Mouse (Mus musculus) MEL (cell line): ENCODE results near the gene Gm20388. TPM values are rescaled to one million over a fixed set of nuclear protein-coding genes. Genes with fewer than 3 reads are reported as not detected.

Experiments used
- DNase-seq: peaks from one replicate; pipeline ENCODE4 v3.0.0; 2011; ENCODE audit warnings: low read depth, low spot score
- H3K27ac ChIP-seq: 2 replicates; pipeline ENCODE4 v1.5.1; 2012; ENCODE audit warnings: low read depth, mild to moderate bottlenecking, control low read depth, low read length, moderate library complexity; ENCODE audit not compliant: control insufficient read depth
- H3K27me3 ChIP-seq, 2 experiments: fragments of 150-350 bp in 1 of 2; sonication (generic) in 1 of 2; 2 replicates each; pipeline ENCODE4 v1.6.1; 2012; ENCODE audit warnings: low read length in 2 of 2, mild to moderate bottlenecking in 2 of 2, improper control_type of control experiment in 1 of 2, moderate library complexity in 1 of 2; ENCODE audit not compliant: insufficient read depth in 2 of 2, control insufficient read depth in 1 of 2
- H3K36me3 ChIP-seq, 2 experiments: 2 replicates each; pipeline ENCODE4 v1.6.1; 2012 to 2014; ENCODE audit warnings: low read length in 2 of 2, improper control_type of control experiment in 1 of 2, inconsistent platforms in 1 of 2, mild to moderate bottlenecking in 1 of 2; ENCODE audit not compliant: insufficient read depth in 2 of 2, control insufficient read depth in 1 of 2
- H3K4me1 ChIP-seq, 2 experiments: fragments of 150-350 bp in 1 of 2; sonication (generic) in 1 of 2; 2 replicates each; pipeline ENCODE4 v1.6.1; 2012; ENCODE audit warnings: low read length in 2 of 2, improper control_type of control experiment in 1 of 2, mild to moderate bottlenecking in 1 of 2; ENCODE audit not compliant: insufficient read depth in 2 of 2, control insufficient read depth in 1 of 2
- H3K4me3 ChIP-seq, 2 experiments: fragments of 150-350 bp in 1 of 2; sonication (generic) in 1 of 2; 2 replicates each; pipeline ENCODE4 v1.5.1; 2012; ENCODE audit warnings: low read depth in 2 of 2, low read length in 2 of 2, mild to moderate bottlenecking in 2 of 2, moderate library complexity in 2 of 2, control low read depth in 1 of 2, improper control_type of control experiment in 1 of 2; ENCODE audit not compliant: control insufficient read depth in 1 of 2, insufficient read depth in 1 of 2
- H3K79me2 ChIP-seq: 2 replicates; pipeline ENCODE4 v1.6.1; 2012; ENCODE audit warnings: mild to moderate bottlenecking, low read length, moderate library complexity; ENCODE audit not compliant: control insufficient read depth, poor library complexity, insufficient read depth
- H3K9ac ChIP-seq: 2 replicates; pipeline ENCODE4 v1.6.1; 2012; ENCODE audit warnings: low read depth, mild to moderate bottlenecking, control low read depth, low read length, moderate library complexity; ENCODE audit not compliant: control insufficient read depth, poor library complexity, severe bottlenecking
- H3K9me3 ChIP-seq: fragments of 150-350 bp; sonication (generic); replicated peaks from 2 replicates; pipeline ENCODE4 v1.6.1; 2012; ENCODE audit warnings: mild to moderate bottlenecking, low read length, improper control_type of control experiment, moderate library complexity; ENCODE audit not compliant: insufficient read depth
- CHD2 ChIP-seq: IDR thresholded peaks from 2 replicates; pipeline ENCODE4 v1.6.1; 2011; ENCODE audit warnings: low read length, improper control_type of control experiment
- CTCF ChIP-seq, 3 experiments: IDR thresholded peaks in 2 of 3; conservative IDR thresholded peaks in 1 of 3; 2 replicates each; pipeline ENCODE4 v1.5.1; 2011 to 2012; ENCODE audit warnings: low read length in 3 of 3, low read depth in 2 of 3, mild to moderate bottlenecking in 2 of 3, improper control_type of control experiment in 1 of 3, inconsistent platforms in 1 of 3, mixed read lengths in 1 of 3, moderate library complexity in 1 of 3; ENCODE audit not compliant: control insufficient read depth in 1 of 3, insufficient read depth in 1 of 3, poor library complexity in 1 of 3, severe bottlenecking in 1 of 3
- E2F4 ChIP-seq: IDR thresholded peaks from 2 replicates; pipeline ENCODE4 v1.6.1; 2011; ENCODE audit warnings: low read depth, low read length, improper control_type of control experiment, borderline replicate concordance
- ELF1 ChIP-seq: IDR thresholded peaks from 2 replicates; pipeline ENCODE4 v1.6.1; 2014; ENCODE audit warnings: low read depth, mild to moderate bottlenecking, inconsistent platforms, low read length, improper control_type of control experiment, moderate library complexity
- GABPA ChIP-seq: IDR thresholded peaks from 2 replicates; pipeline ENCODE4 v1.6.1; 2012; ENCODE audit warnings: low read depth, mild to moderate bottlenecking, inconsistent platforms, low read length, improper control_type of control experiment, moderate library complexity
- HCFC1 ChIP-seq: IDR thresholded peaks from 2 replicates; pipeline ENCODE4 v1.6.1; 2012; ENCODE audit warnings: low read depth, mild to moderate bottlenecking, inconsistent platforms, low read length, improper control_type of control experiment, moderate library complexity
- JUND ChIP-seq: IDR thresholded peaks from 2 replicates; pipeline ENCODE4 v1.6.1; 2011; ENCODE audit warnings: low read depth, mild to moderate bottlenecking, improper control_type of control experiment, low read length
- MEF2A ChIP-seq: IDR thresholded peaks from 2 replicates; pipeline ENCODE4 v1.6.1; 2014; ENCODE audit warnings: low read depth, mild to moderate bottlenecking, inconsistent platforms, low read length, improper control_type of control experiment; ENCODE audit not compliant: poor library complexity, insufficient replicate concordance, severe bottlenecking; ENCODE audit errors: extremely low read depth
- MXI1 ChIP-seq: IDR thresholded peaks from 2 replicates; pipeline ENCODE4 v1.6.1; 2011; ENCODE audit warnings: mild to moderate bottlenecking, low read depth, low read length, improper control_type of control experiment
- MYC ChIP-seq: IDR thresholded peaks from 2 replicates; pipeline ENCODE4 v1.6.1; 2011; ENCODE audit warnings: low read depth, mild to moderate bottlenecking, low read length, improper control_type of control experiment, moderate library complexity
- NRF1 ChIP-seq: IDR thresholded peaks from 2 replicates; pipeline ENCODE4 v1.6.1; 2014; ENCODE audit warnings: low read depth, mild to moderate bottlenecking, inconsistent platforms, low read length, improper control_type of control experiment, moderate library complexity; ENCODE audit not compliant: poor library complexity, insufficient read depth, severe bottlenecking
- POLR2A ChIP-seq, 2 experiments: IDR thresholded peaks; 2 replicates each; pipeline ENCODE4 v1.6.1; 2011 to 2012; ENCODE audit warnings: low read length in 2 of 2, mild to moderate bottlenecking in 2 of 2, control low read depth in 1 of 2, improper control_type of control experiment in 1 of 2, low read depth in 1 of 2, moderate library complexity in 1 of 2; ENCODE audit not compliant: control insufficient read depth in 1 of 2, insufficient read depth in 1 of 2, poor library complexity in 1 of 2
- POLR2AphosphoS5 ChIP-seq: IDR thresholded peaks from 2 replicates; pipeline ENCODE4 v1.6.1; 2012; ENCODE audit warnings: low read depth, borderline replicate concordance, mild to moderate bottlenecking, inconsistent platforms, low read length, moderate library complexity, mixed read lengths
- RAD21 ChIP-seq: IDR thresholded peaks from 2 replicates; pipeline ENCODE4 v1.6.1; 2011; ENCODE audit warnings: mild to moderate bottlenecking, low read depth, low read length, improper control_type of control experiment
- SMC3 ChIP-seq: IDR thresholded peaks from 2 replicates; pipeline ENCODE4 v1.6.1; 2011; ENCODE audit warnings: low read depth, low read length, improper control_type of control experiment
- TAL1 ChIP-seq: IDR thresholded peaks from 2 replicates; pipeline ENCODE4 v1.6.1; 2012; ENCODE audit warnings: mild to moderate bottlenecking, inconsistent platforms, low read length, moderate library complexity, mixed read lengths
- TCF12 ChIP-seq: IDR thresholded peaks from 2 replicates; pipeline ENCODE4 v1.6.1; 2014; ENCODE audit warnings: low read depth, mild to moderate bottlenecking, inconsistent platforms, low read length, improper control_type of control experiment, moderate library complexity
- UBTF ChIP-seq: IDR thresholded peaks from 2 replicates; pipeline ENCODE4 v1.6.1; 2012; ENCODE audit warnings: low read depth, mild to moderate bottlenecking, inconsistent platforms, low read length, improper control_type of control experiment, moderate library complexity, borderline replicate concordance; ENCODE audit not compliant: insufficient read depth
- ZC3H11A ChIP-seq: IDR thresholded peaks from 2 replicates; pipeline ENCODE4 v1.6.1; 2012; ENCODE audit warnings: low read depth, mild to moderate bottlenecking, inconsistent platforms, low read length, improper control_type of control experiment
- polyA plus RNA-seq, 2 experiments: library from polyadenylated mRNA; stranded (reverse) in 1 of 2; unstranded in 1 of 2; fragments of >175 nt in 1 of 2; fragments of >200 nt in 1 of 2; gene quantifications; 2 replicates each; pipeline versions ENCODE4 v1.2.1 to v1.2.4; 2012; ENCODE audit warnings: low replicate concordance in 2 of 2, low read depth in 1 of 2; ENCODE audit not compliant: insufficient read length in 2 of 2, insufficient read depth in 1 of 2, missing spikeins in 1 of 2
- total RNA-seq: library from RNA; depleted of rRNA; stranded (reverse); fragments of 300-350 nt; gene quantifications from 2 replicates; pipeline ENCODE4 v1.2.3, GENCODE M21; 2012

Gene Gm20388
- total and polyA plus RNA-seq, 3 experiments = 11.1 to 17.8 TPM; not detected in 1

GRCm38 (mm10) chr8:122014606-122015005, 2104.0 kb downstream of the Gm20388 start:
- Histone ChIP-seq H3K9me3 (no peaks in the 10 kb centered on the region), H3K4me3 (no peak overlapping the region), H3K79me2 (no peaks in the 10 kb centered on the region), H3K27me3 (no peaks in the 10 kb centered on the region), H3K36me3 (no peaks in the 10 kb centered on the region; a peak in 1 of 4 replicates), H3K27ac (no peak overlapping the region), H3K4me1 (no peaks in the 10 kb centered on the region), H3K9ac (no peak overlapping the region)
- TF ChIP-seq TAL1 (no peak), MXI1 (no peak), HCFC1 (no peak), E2F4 (no peak), TCF12 (no peak), ZC3H11A (no peak)
- DNase-seq = no peak

- H3K4me1 ChIP-seq = no peaks in the 10 kb centered on the region
- H3K9me3 ChIP-seq = no peaks in the 10 kb centered on the region
- no peaks in the 10 kb centered on the region for H3K79me2 ChIP-seq
- H3K27ac ChIP-seq = no peak overlapping the region
- no peak for TF ChIP-seq E2F4
- TF ChIP-seq SMC3 = no peak
- TF ChIP-seq CHD2 = no peak
- no peak for TF ChIP-seq HCFC1
- TF ChIP-seq MYC = no peak
- no peak for TF ChIP-seq GABPA
- no peak for TF ChIP-seq CTCF (IDR thresholded peaks at IDR 0.05 in 2 of 3, conservative IDR thresholded peaks at IDR 0.05 in 1 of 3; ENCODE audit: control insufficient read depth in 1 of 3, insufficient read depth in 1 of 3, low read depth in 2 of 3, low read length in 3 of 3, poor library complexity in 1 of 3, severe bottlenecking in 1 of 3)
- no peak for TF ChIP-seq POLR2A (IDR thresholded peaks at IDR 0.05; ENCODE audit: control insufficient read depth in 1 of 2, insufficient read depth in 1 of 2, low read depth in 1 of 2, low read length in 2 of 2, poor library complexity in 1 of 2)
- no peak for TF ChIP-seq RAD21
- TF ChIP-seq MEF2A = no peak
- TF ChIP-seq UBTF = no peak
- TF ChIP-seq NRF1 = no peak
- no peak for TF ChIP-seq ELF1
- TF ChIP-seq POLR2AphosphoS5 = no peak
- no peak for TF ChIP-seq ZC3H11A
- no peak for TF ChIP-seq JUND
- TF ChIP-seq, all 39 proteins: peak for 0
- no peaks in the 10 kb centered on the region for H3K27me3 ChIP-seq
- H3K9ac ChIP-seq = no peak overlapping the region
- H3K36me3 ChIP-seq = no peaks in the 10 kb centered on the region; a peak in 1 of 4 replicates
- H3K4me3 ChIP-seq = no peak overlapping the region
- no peak for DNase-seq
Observed at GRCm38 (mm10) chr8:122018046-122018831, 2107.6 kb downstream of the Gm20388 start.
